Mouse (Mus musculus) embryonic facial prominence, embryonic 11.5 days (tissue): ENCODE results near the gene Sgms1. TPM values are rescaled to one million over a fixed set of nuclear protein-coding genes. Genes with fewer than 3 reads are reported as not detected.

Experiments
- ATAC-seq: fragments of 200-750 bp; cut with Nextera tagmentation; replicated peaks from 2 replicates; pipeline ENCODE4 v1.8.0; 2017; ENCODE audit warnings: low read depth; ENCODE audit not compliant: insufficient number of reproducible peaks, low FRiP score, low TSS enrichment
- DNase-seq: peaks from one replicate; pipeline ENCODE4 v3.0.0-alpha.2; 2015; ENCODE audit warnings: low spot score
- H3K27ac ChIP-seq: fragments of 300-500 bp; sonication (generic); replicated peaks from 2 replicates; pipeline ENCODE4 v1.5.1; 2014; ENCODE audit warnings: mild to moderate bottlenecking, low read depth, low read length, control low read depth
- H3K27me3 ChIP-seq: fragments of 300-500 bp; sonication (generic); 2 replicates; pipeline ENCODE4 v1.6.1; 2014; ENCODE audit warnings: mild to moderate bottlenecking, low read length, moderate library complexity, mixed read lengths; ENCODE audit not compliant: control insufficient read depth, insufficient read depth
- H3K36me3 ChIP-seq: fragments of 300-500 bp; sonication (generic); replicated peaks from 2 replicates; pipeline ENCODE4 v1.6.1; 2014; ENCODE audit warnings: low read depth, mild to moderate bottlenecking, low read length, moderate library complexity, mixed read lengths; ENCODE audit not compliant: control insufficient read depth, insufficient read depth
- H3K4me1 ChIP-seq: fragments of 300-500 bp; sonication (generic); 2 replicates; pipeline ENCODE4 v1.6.1; 2014; ENCODE audit warnings: low read length, mixed read lengths; ENCODE audit not compliant: control insufficient read depth, insufficient read depth
- H3K4me2 ChIP-seq: fragments of 300-500 bp; sonication (generic); 2 replicates; pipeline ENCODE4 v1.6.1; 2014; ENCODE audit warnings: low read depth, mild to moderate bottlenecking, control low read depth, low read length, moderate library complexity
- H3K4me3 ChIP-seq: fragments of 300-500 bp; sonication (generic); 2 replicates; pipeline ENCODE4 v1.5.1; 2014; ENCODE audit warnings: low read depth, low read length, control low read depth
- H3K9ac ChIP-seq: fragments of 300-500 bp; sonication (generic); replicated peaks from 2 replicates; pipeline ENCODE4 v1.6.1; 2014; ENCODE audit warnings: mild to moderate bottlenecking, control low read depth, low read length
- H3K9me3 ChIP-seq: fragments of 300-500 bp; sonication (generic); replicated peaks from 2 replicates; pipeline ENCODE4 v1.6.1; 2016; ENCODE audit warnings: mild to moderate bottlenecking, low read length, inconsistent platforms, mixed read lengths; ENCODE audit not compliant: control insufficient read depth
- WGBS: fragments of 180-500 bp; shearing (Covaris S2); extraction: QIAGEN DNeasy Blood & Tissue Kit; methylation state at CpG from one replicate; pipeline ENCODE4 v1.1.7; 2014; 5-methylcytosine and 5-hydroxymethylcytosine counted together
- polyA plus RNA-seq: library from polyadenylated mRNA; unstranded; fragments of >200 nt; fragmentation: Nextera tagmentation; extraction: Ambion mirVana; gene quantifications from 2 replicates; pipeline ENCODE4 v1.2.1, GENCODE M21; 2014

Gene Sgms1
- polyA plus RNA-seq, 1 experiment from 2014 or later, result 12.2 TPM

DNA sequence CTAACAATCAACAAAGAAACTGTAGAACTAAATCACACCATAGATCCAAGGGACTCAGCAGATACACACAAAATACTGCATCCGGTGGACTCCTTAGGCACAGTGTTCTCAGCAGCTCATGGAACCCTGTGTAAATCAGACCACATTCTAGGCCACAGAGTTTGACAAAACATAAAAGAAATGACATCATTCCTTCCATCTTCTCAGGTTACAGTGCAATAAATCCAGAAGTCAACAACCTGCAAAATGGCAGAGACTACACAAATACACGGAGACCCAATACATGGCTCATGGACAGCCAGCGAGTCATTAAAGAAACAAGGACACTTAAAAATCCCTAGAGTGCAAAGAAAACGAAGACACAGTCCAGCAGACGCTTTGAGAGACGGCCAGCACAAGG lies 51.8 kb downstream of the Sgms1 start:
- ATAC-seq (no peak), DNase-seq (no peak)
- 29% methylated on average over 6 of the region's 6 CpGs for WGBS
- Histone ChIP-seq H3K4me3 (no peak overlapping the region), H3K27me3 (no peaks in the 10 kb centered on the region), H3K4me1 (no peaks in the 10 kb centered on the region), H3K9ac (no peak overlapping the region), H3K9me3 (no peaks in the 10 kb centered on the region), H3K27ac (no peak overlapping the region), H3K4me2 (no peak overlapping the region), H3K36me3 (no peaks in the 10 kb centered on the region)

DNA sequence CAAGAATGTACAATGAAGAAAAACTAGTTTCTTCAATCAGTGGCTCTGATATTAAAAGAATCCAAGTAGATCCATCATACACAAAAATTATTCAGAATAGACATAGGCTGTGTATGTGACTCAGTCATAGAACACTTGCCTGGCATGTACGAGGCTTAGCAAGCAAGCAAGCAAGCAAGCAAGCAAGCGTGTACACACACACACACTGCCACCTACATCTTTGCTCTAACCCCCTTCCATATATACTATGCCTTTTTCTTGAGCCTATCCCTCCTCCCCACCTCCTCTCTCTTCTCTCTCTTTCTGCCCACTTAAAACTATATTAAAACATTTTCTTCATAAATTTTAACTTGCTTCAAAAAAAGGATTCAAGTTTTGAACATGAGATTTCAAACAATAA lies 54.8 kb downstream of the Sgms1 start:
- 96% methylated on average over 2 of the region's 2 CpGs for WGBS
- no peaks in the 10 kb centered on the region for H3K9me3 ChIP-seq
- H3K4me1 ChIP-seq, result no peaks in the 10 kb centered on the region
- H3K9ac ChIP-seq, result no peak overlapping the region
- ATAC-seq (no peak), DNase-seq (no peak)
- H3K36me3 ChIP-seq, result no peaks in the 10 kb centered on the region
- H3K27ac ChIP-seq, result no peak overlapping the region
- no peaks in the 10 kb centered on the region for H3K27me3 ChIP-seq
- no peak overlapping the region for H3K4me2 ChIP-seq
- H3K4me3 ChIP-seq, result no peak overlapping the region

DNA sequence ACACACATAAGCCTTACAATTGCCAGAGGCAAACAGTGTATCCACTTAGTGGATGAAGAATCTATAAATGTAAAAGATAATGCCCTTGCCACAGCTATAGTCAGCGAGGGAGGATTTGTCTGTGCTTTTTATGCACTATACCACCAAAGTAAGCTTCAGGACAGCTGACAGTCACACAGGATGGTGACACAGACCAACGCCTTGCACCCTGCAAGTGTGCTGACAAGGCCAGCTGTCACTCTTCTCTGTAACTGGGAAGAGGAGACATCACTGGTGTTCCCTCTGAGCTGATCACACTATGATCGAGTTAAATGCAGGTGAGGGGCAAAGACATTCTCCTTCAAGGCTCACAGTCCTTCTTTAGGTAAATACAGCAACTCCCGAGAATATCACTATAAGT lies 56.0 kb downstream of the Sgms1 start:
- Histone ChIP-seq H3K4me1 (no peaks in the 10 kb centered on the region), H3K27me3 (no peaks in the 10 kb centered on the region), H3K36me3 (no peaks in the 10 kb centered on the region), H3K4me3 (no peak overlapping the region), H3K27ac (no peak overlapping the region), H3K4me2 (no peak overlapping the region), H3K9me3 (no peaks in the 10 kb centered on the region), H3K9ac (no peak overlapping the region)
- WGBS, result 86% methylated on average over 4 of the region's 4 CpGs
- DNase-seq (no peak), ATAC-seq (no peak)

DNA sequence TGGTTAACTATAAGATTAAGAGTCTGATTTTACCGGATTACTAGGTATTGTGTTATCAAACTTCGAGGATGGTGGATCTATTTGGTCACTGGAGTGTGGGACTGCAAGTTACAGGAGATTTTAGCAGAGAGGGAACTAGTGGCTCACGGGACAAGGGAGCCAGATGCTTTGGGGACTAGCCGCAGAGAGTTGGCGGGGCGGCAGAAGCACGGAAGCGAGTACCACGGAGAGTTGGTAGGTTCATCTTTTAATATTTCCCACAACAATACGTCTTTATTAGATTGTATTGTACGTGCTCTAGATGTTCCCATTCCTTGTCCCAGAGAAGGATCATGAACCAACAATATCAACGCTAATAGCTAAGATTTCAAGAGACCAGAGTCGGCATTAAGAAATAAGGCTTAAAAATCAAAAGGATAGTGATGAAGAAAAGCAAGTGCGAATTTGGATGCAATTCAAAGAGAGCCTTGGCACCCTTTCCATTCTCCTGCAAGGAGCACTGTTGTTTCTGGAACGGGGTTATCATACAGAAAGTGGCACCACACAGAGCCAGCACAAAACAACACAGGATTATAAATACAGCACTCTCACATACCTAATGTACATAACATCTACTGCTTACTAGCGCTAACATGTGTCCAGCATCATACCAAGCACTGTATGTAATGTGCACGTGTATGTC lies 56.6 kb downstream of the Sgms1 start:
- Histone ChIP-seq H3K9me3 (no peaks in the 10 kb centered on the region), H3K4me2 (no peak overlapping the region), H3K4me1 (no peaks in the 10 kb centered on the region), H3K9ac (no peak overlapping the region), H3K27ac (no peak overlapping the region), H3K27me3 (no peaks in the 10 kb centered on the region), H3K4me3 (no peak overlapping the region), H3K36me3 (no peaks in the 10 kb centered on the region)
- DNase-seq (no peak), ATAC-seq (no peak)
- 95% methylated on average over 17 of the region's 17 CpGs for WGBS

DNA sequence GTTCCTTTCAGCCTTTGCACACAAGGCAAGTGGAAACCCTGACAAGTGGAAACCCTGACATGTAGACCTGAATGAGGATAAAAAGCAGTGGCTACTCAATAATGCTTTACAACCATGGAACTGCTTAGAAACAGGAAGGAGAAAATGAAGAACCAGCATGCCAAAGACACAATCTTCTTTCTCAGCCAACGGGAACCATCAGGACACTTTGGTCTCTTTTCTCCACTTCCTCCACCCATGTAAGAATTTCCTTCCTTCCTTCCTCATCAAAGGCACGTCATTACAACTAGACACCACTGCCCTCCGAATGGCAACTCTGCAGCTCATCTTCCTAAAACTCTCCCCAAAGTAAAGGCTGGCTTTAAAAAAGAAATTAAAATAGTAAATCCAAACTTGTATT lies 59.3 kb downstream of the Sgms1 start:
- Histone ChIP-seq H3K27ac (no peak overlapping the region), H3K4me2 (no peak overlapping the region), H3K27me3 (no peaks in the 10 kb centered on the region), H3K4me1 (no peaks in the 10 kb centered on the region), H3K4me3 (no peak overlapping the region), H3K9ac (no peak overlapping the region), H3K36me3 (no peaks in the 10 kb centered on the region), H3K9me3 (no peaks in the 10 kb centered on the region)
- ATAC-seq, result no peak
- WGBS, result 85% methylated on average over 3 of the region's 3 CpGs
- no peak for DNase-seq

DNA sequence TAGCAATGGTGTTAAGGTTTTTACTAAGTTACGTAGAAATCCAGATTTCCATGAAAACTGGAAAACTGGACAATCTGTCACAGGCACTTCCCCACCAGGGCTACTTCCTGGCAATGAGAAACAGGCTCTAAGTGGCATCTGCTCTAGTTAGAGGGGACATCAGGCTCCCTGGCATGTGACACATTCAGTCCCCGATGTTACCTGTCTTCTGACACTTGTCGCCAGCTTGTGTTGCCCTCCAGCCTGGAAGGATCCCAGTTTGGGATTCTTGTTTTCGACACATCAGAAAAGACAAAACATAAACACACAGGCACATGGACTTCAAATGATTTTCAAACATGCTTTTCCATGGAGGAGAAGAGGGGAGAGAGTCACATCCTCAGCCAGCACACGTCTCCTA lies 60.0 kb downstream of the Sgms1 start:
- Histone ChIP-seq H3K9ac (no peak overlapping the region), H3K4me1 (no peaks in the 10 kb centered on the region), H3K36me3 (no peaks in the 10 kb centered on the region), H3K4me2 (no peak overlapping the region), H3K9me3 (no peaks in the 10 kb centered on the region), H3K27me3 (no peaks in the 10 kb centered on the region), H3K27ac (no peak overlapping the region), H3K4me3 (no peak overlapping the region)
- ATAC-seq, result no peak
- no peak for DNase-seq
- 91% methylated on average over 5 of the region's 5 CpGs for WGBS

DNA sequence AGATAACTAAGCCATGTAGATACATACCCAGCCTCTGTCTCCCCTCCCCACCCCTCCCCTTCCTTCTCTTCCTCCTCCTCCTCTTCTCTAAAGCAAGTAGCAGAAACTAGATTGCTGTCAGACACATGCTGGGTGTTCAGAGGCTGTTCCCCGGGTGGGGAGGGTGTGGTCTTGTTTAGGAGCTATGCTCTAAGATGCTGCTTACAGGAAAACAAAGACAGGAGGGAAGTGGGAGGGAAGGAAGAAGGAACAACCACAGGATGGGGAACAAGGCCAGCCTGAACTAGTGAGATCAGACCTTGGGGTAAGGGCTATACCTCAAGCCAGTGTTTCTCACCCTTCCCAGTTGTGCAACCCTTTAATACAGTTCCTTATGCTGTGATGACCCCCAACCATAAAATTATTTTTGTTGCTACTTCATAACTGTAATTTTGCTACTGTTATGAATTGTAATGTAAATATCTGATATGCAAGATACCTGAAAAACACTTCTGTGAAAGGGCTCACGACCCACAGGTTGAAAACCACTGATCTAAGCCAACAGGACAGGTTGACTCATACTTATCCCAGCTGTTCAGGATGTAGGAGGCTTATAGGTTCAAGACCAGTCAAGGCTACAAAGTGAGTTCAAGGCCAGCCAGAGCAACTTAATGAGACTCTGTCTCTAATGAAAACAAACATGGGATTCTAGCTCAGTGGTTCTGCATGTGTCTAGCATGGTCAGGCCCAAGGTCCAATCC lies 61.3 kb downstream of the Sgms1 start:
- no peaks in the 10 kb centered on the region for H3K36me3 ChIP-seq
- no peaks in the 10 kb centered on the region for H3K9me3 ChIP-seq
- WGBS, result 49% methylated on average over 2 of the region's 2 CpGs
- ATAC-seq (no peak), DNase-seq (no peak)
- H3K4me1 ChIP-seq, result no peaks in the 10 kb centered on the region; the same call in 1 of the 2 replicates
- no peaks in the 10 kb centered on the region for H3K27me3 ChIP-seq
- H3K4me2 ChIP-seq, result no peak overlapping the region
- no peak overlapping the region for H3K9ac ChIP-seq
- no peak overlapping the region for H3K27ac ChIP-seq
- no peak overlapping the region for H3K4me3 ChIP-seq

DNA sequence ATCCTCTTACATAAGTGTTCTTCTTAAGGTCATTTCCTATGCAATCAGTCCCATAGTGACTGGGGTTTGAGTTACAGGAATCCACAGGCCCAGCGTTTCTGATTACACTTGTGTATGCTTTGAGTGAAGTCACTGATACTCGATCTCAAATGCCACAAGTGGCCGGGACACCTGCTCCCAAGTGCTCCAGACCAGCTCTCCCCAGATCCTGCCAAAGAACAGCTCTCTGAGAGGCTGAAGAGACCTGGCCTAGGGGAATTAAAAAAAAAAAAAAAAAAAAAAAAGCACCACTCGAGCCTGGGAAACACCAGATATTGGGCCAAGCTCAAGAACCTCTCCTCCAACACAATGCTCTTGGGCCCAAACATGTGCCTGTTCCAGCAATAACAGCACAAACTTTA lies 62.9 kb downstream of the Sgms1 start:
- Histone ChIP-seq H3K4me3 (no peak overlapping the region), H3K9ac (no peak overlapping the region), H3K27ac (no peak overlapping the region), H3K9me3 (no peaks in the 10 kb centered on the region), H3K4me1 (no peaks in the 10 kb centered on the region; the same call in 1 of the 2 replicates), H3K4me2 (no peak overlapping the region), H3K27me3 (no peaks in the 10 kb centered on the region), H3K36me3 (no peaks in the 10 kb centered on the region)
- DNase-seq (peak; percentile 50), ATAC-seq (no peak)
- WGBS, result 20% methylated on average over 4 of the region's 4 CpGs
